Mouse (Mus musculus) adrenal gland, adult 2 months (tissue): ENCODE data around the gene Plekhg1. TPM values are rescaled to one million over a fixed set of nuclear protein-coding genes. Genes with fewer than 3 reads are reported as not detected.
A peak's percentile ranks its signal among the peaks of the same experiment; 100 is the strongest.

Experiments
- DNase-seq: peaks from one replicate; pipeline ENCODE4 v3.0.0; 2021
- polyA plus RNA-seq: library from polyadenylated mRNA; depleted of rRNA; stranded (reverse); fragments of >200 nt; gene quantifications from 2 replicates; pipeline ENCODE4 v1.2.3, GENCODE M21; 2012
- total RNA-seq, 2 experiments: library from RNA; stranded (reverse); gene quantifications; 2 replicates each; pipeline ENCODE4 v1.2.3; 2021

Gene Plekhg1
- total and polyA plus RNA-seq, 3 experiments: 1.7 to 5.8 (median 5.0) TPM

- DNase-seq: no peak
These were observed 1.6 kb downstream of the Plekhg1 start for GRCm38 (mm10) chr10:3741791-3742190.

- DNase-seq: no peak
These were observed 2.9 kb downstream of the Plekhg1 start for GRCm38 (mm10) chr10:3743069-3743468.

GRCm38 (mm10) chr10:3743826-3744225 is 3.7 kb downstream of the Plekhg1 start:
- peak; percentile 10 for DNase-seq

GRCm38 (mm10) chr10:3746794-3747518 is 6.8 kb downstream of the Plekhg1 start:
- no peak for DNase-seq

GRCm38 (mm10) chr10:3749580-3749979 is 9.4 kb downstream of the Plekhg1 start:
- DNase-seq: no peak

- no peak for DNase-seq
These were observed 21.8 kb downstream of the Plekhg1 start for GRCm38 (mm10) chr10:3761992-3762391.

GRCm38 (mm10) chr10:3763199-3763598 is 23.0 kb downstream of the Plekhg1 start:
- no peak for DNase-seq

- DNase-seq: no peak
These were observed 29.0 kb downstream of the Plekhg1 start for GRCm38 (mm10) chr10:3769131-3769530.

GRCm38 (mm10) chr10:3774330-3774729 is 34.2 kb downstream of the Plekhg1 start:
- DNase-seq: no peak

GRCm38 (mm10) chr10:3776761-3777160 is 36.6 kb downstream of the Plekhg1 start:
- DNase-seq: no peak

- no peak for DNase-seq
These were observed 45.2 kb downstream of the Plekhg1 start for GRCm38 (mm10) chr10:3785362-3785761.

- DNase-seq: no peak
These were observed 46.4 kb downstream of the Plekhg1 start for GRCm38 (mm10) chr10:3786531-3786930.

GRCm38 (mm10) chr10:3787006-3787405 is 46.8 kb downstream of the Plekhg1 start:
- DNase-seq: no peak

GRCm38 (mm10) chr10:3793825-3794224 is 53.7 kb downstream of the Plekhg1 start:
- no peak for DNase-seq

- DNase-seq: no peak
These were observed 59.3 kb downstream of the Plekhg1 start for GRCm38 (mm10) chr10:3799455-3799854.

GRCm38 (mm10) chr10:3801254-3801653 is 61.1 kb downstream of the Plekhg1 start:
- no peak for DNase-seq

- DNase-seq: peak; percentile 15
These were observed 65.2 kb downstream of the Plekhg1 start for GRCm38 (mm10) chr10:3805334-3805733.

GRCm38 (mm10) chr10:3807980-3808379 is 67.8 kb downstream of the Plekhg1 start:
- no peak for DNase-seq

GRCm38 (mm10) chr10:3810476-3811273 is 70.5 kb downstream of the Plekhg1 start:
- DNase-seq: peak; percentile 55

GRCm38 (mm10) chr10:3818940-3819701 is 79.0 kb downstream of the Plekhg1 start:
- DNase-seq: peak; percentile 47

- DNase-seq: no peak
These were observed 83.7 kb downstream of the Plekhg1 start for GRCm38 (mm10) chr10:3823826-3824225.

GRCm38 (mm10) chr10:3826043-3826442 is 85.9 kb downstream of the Plekhg1 start:
- no peak for DNase-seq

- DNase-seq: no peak
These were observed 87.2 kb downstream of the Plekhg1 start for GRCm38 (mm10) chr10:3827368-3827767.
